Mouse (Mus musculus): ENCODE results near the gene Gprc5d. TPM values are rescaled to one million over a fixed set of nuclear protein-coding genes. Genes with fewer than 3 reads are reported as not detected.
A peak's percentile ranks its signal among the peaks of the same experiment; 100 is the strongest.

Gene Gprc5d
- total and polyA plus RNA-seq, 3 experiments, result not detected

DNA sequence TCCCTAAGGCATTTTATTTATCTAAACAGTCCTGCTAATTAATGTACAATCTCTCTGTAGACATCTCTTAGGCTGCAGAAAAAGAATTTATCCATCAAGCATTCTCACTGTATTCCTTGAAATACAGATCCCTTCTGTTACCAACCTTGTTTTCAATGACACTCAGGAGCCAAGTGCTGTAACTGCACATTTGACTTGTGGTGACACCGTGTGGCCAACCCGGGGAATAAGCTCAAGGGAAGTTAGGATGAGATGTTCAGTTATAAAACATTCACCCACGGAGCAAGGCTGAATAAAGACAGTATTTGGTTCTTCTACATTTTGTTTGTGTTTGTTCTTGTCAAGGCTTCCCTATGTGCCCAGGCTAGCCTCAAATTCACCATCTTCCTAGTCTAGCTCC is 26.4 kb upstream of the Gprc5d start:
- in situ Hi-C loops (cut with MboI; ENCODE audit: low pct_ligation_motif_present, low pct_unique_long_range_greater_than_20kb, low sequenced_read_pairs) (loop anchor here (10.0 kb wide), 1 partner anchor 60 kb away; no protein-coding TSS in a partner anchor), dilution Hi-C loops (cut with MboI; ENCODE audit: extremely low pct_ligation_motif_present, extremely low pct_unique_long_range_greater_than_20kb, low sequenced_read_pairs) (no loop called here)
- no peaks in the 10 kb centered on the region for H3K27me3 ChIP-seq (replicated peaks)
- no peak overlapping the region for H3K4me2 ChIP-seq (ENCODE audit: insufficient read depth, low read depth, poor library complexity, severe bottlenecking)
- peaks cover 0 to 9% of the 10 kb centered on the region in 2 experiments; a peak in 2 of 4 replicates for H3K4me1 ChIP-seq (ENCODE audit: control insufficient read depth in 1 of 2, insufficient read depth in 2 of 2)
- no peak overlapping the region for H3K9ac ChIP-seq (ENCODE audit: insufficient read depth, low read depth)
- H3K27ac ChIP-seq (ENCODE audit: insufficient read depth, low read depth), result no peak overlapping the region
- H3K9me3 ChIP-seq (replicated peaks; ENCODE audit: low read length), result no peaks in the 10 kb centered on the region
- no peak for TF ChIP-seq MAFK (IDR thresholded peaks at IDR 0.05; ENCODE audit: insufficient replicate concordance, low read length)
- TF ChIP-seq CTCF (conservative IDR thresholded peaks at IDR 0.05 in 1 of 2, IDR thresholded peaks at IDR 0.05 in 1 of 2; ENCODE audit: low read depth in 2 of 2, low read length in 2 of 2), result peak; percentile 52 to 89; a peak in 3 of 4 replicates
- TF ChIP-seq ZC3H11A (IDR thresholded peaks at IDR 0.05; ENCODE audit: low read depth, low read length), result peak; percentile 49; the same call in 1 of the 2 replicates
- peak; percentile 87 for TF ChIP-seq RAD21 (IDR thresholded peaks at IDR 0.05; ENCODE audit: low read depth, low read length)
- TF ChIP-seq SMC3 (IDR thresholded peaks at IDR 0.05; ENCODE audit: low read depth, low read length), result peak; percentile 92
- H3K4me3 ChIP-seq (replicated peaks in 1 of 3; ENCODE audit: low read depth in 2 of 3, low read length in 2 of 3, poor library complexity in 1 of 3), result no peak overlapping the region
- H3K36me3 ChIP-seq (replicated peaks in 1 of 2; ENCODE audit: control insufficient read depth in 1 of 2, insufficient read depth in 1 of 2, low read length in 1 of 2), result no peaks in the 10 kb centered on the region
- no peaks in the 10 kb centered on the region for H3K79me2 ChIP-seq (replicated peaks; ENCODE audit: control insufficient read depth, extremely low read depth, insufficient read depth, poor library complexity, severe bottlenecking)
- DNase-seq (ENCODE audit: extremely low read depth), result peak; percentile 45

DNA sequence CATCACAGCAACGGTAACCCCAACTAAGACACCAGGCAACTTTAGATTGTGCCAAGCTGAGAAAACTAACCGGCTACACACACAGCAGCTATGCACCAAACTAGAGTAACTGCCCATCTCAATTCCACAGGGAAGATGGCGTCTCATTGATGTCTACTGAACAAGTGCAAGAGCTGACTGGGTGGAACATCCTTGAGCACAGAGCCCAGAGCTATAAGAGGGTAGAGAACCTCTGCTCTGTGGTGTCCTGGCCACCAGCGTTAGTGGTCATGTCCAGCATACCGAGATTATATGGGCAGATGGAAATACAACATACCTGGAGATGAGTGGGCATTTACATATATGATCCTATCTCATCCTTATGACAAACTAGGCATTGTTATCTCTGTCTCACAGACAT is 25.1 kb upstream of the Gprc5d start:
- Histone ChIP-seq H3K27ac (ENCODE audit: insufficient read depth, low read depth) (no peak overlapping the region), H3K9me3 (replicated peaks; ENCODE audit: low read length) (no peaks in the 10 kb centered on the region), H3K36me3 (replicated peaks in 1 of 2; ENCODE audit: control insufficient read depth in 1 of 2, insufficient read depth in 1 of 2, low read length in 1 of 2) (no peaks in the 10 kb centered on the region), H3K4me1 (ENCODE audit: control insufficient read depth in 1 of 2, insufficient read depth in 2 of 2) (0 out of 4 replicates have a peak, but pooled peaks cover 0 to 1% of the 10 kb centered on the region in 2 experiments), H3K79me2 (replicated peaks; ENCODE audit: control insufficient read depth, extremely low read depth, insufficient read depth, poor library complexity, severe bottlenecking) (no peaks in the 10 kb centered on the region), H3K9ac (ENCODE audit: insufficient read depth, low read depth) (no peak overlapping the region), H3K27me3 (replicated peaks) (no peaks in the 10 kb centered on the region), H3K4me2 (ENCODE audit: insufficient read depth, low read depth, poor library complexity, severe bottlenecking) (no peak overlapping the region), H3K4me3 (replicated peaks in 1 of 3; ENCODE audit: low read depth in 2 of 3, low read length in 2 of 3, poor library complexity in 1 of 3) (no peak overlapping the region)
- dilution Hi-C loops (cut with MboI; ENCODE audit: extremely low pct_ligation_motif_present, extremely low pct_unique_long_range_greater_than_20kb, low sequenced_read_pairs), result no loop called here
- no peak for DNase-seq (ENCODE audit: extremely low read depth)
- in situ Hi-C loops (cut with MboI; ENCODE audit: low pct_ligation_motif_present, low pct_unique_long_range_greater_than_20kb, low sequenced_read_pairs), result loop anchor here (10.0 kb wide), 1 partner anchor 58 kb away; no protein-coding TSS in a partner anchor
- no peak for TF ChIP-seq NRF1 (IDR thresholded peaks at IDR 0.05; ENCODE audit: low read depth, low read length)
- TF ChIP-seq POLR2AphosphoS2 (IDR thresholded peaks at IDR 0.05; ENCODE audit: low read depth, low read length), result no peak
- TF ChIP-seq USF1 (IDR thresholded peaks at IDR 0.05; ENCODE audit: low read depth, low read length), result no peak
- TF ChIP-seq PAX5 (IDR thresholded peaks at IDR 0.05; ENCODE audit: low read length), result no peak
- no peak for TF ChIP-seq USF2 (conservative IDR thresholded peaks at IDR 0.05; ENCODE audit: low read depth, low read length)
- TF ChIP-seq MAFK (IDR thresholded peaks at IDR 0.05; ENCODE audit: insufficient replicate concordance, low read length), result no peak
- TF ChIP-seq TBP (conservative IDR thresholded peaks at IDR 0.05; ENCODE audit: low read depth, low read length), result no peak
- no peak for TF ChIP-seq UBTF (IDR thresholded peaks at IDR 0.05; ENCODE audit: low read depth, low read length)
- TF ChIP-seq JUND (conservative IDR thresholded peaks at IDR 0.05; ENCODE audit: low read depth, low read length), result no peak
- TF ChIP-seq RAD21 (IDR thresholded peaks at IDR 0.05; ENCODE audit: low read depth, low read length), result no peak
- no peak for TF ChIP-seq MAZ (IDR thresholded peaks at IDR 0.05; ENCODE audit: low read depth, low read length)
- TF ChIP-seq CHD1 (IDR thresholded peaks at IDR 0.05; ENCODE audit: low read depth, low read length), result no peak
- no peak for TF ChIP-seq ZMIZ1 (IDR thresholded peaks at IDR 0.05; ENCODE audit: low read depth, low read length)
- no peak for TF ChIP-seq TCF12 (IDR thresholded peaks at IDR 0.05; ENCODE audit: low read depth, low read length)
- TF ChIP-seq IRF4 (IDR thresholded peaks at IDR 0.05; ENCODE audit: low read depth, low read length), result no peak
- TF ChIP-seq ZNF384 (IDR thresholded peaks at IDR 0.05; ENCODE audit: low read depth, low read length), result no peak
